Mouse (Mus musculus) forebrain, embryonic 11.5 days (tissue): ENCODE data around the gene Ccdc30. TPM values are rescaled to one million over a fixed set of nuclear protein-coding genes. Genes with fewer than 3 reads are reported as not detected.
"Not testable (repeated sequence)": the region's sequence is repeated elsewhere in the genome, so short reads cannot be mapped to it uniquely, and the experiment has no call there.

ENCODE experiments used
- ATAC-seq: fragments of 200-750 bp; cut with Nextera tagmentation; replicated peaks from 2 replicates; pipeline ENCODE4 v1.8.0; 2017; ENCODE audit warnings: moderate TSS enrichment; ENCODE audit not compliant: low FRiP score
- DNase-seq: peaks from one replicate; pipeline ENCODE4 v3.0.0-alpha.2; 2017; ENCODE audit warnings: low spot score
- H3K27ac ChIP-seq: fragments of 300-500 bp; sonication (generic); 2 replicates; pipeline ENCODE4 v1.5.1; 2014; ENCODE audit warnings: low read depth, low read length
- H3K27me3 ChIP-seq: fragments of 300-500 bp; sonication (generic); 2 replicates; pipeline ENCODE4 v1.6.1; 2014; ENCODE audit warnings: mild to moderate bottlenecking, low read length, mixed read lengths; ENCODE audit not compliant: control insufficient read depth, insufficient read depth
- H3K36me3 ChIP-seq: fragments of 300-500 bp; sonication (generic); 2 replicates; pipeline ENCODE4 v1.6.1; 2014; ENCODE audit warnings: mild to moderate bottlenecking, low read length, moderate library complexity, mixed read lengths; ENCODE audit not compliant: control insufficient read depth, insufficient read depth
- H3K4me1 ChIP-seq: fragments of 300-500 bp; sonication (generic); replicated peaks from 2 replicates; pipeline ENCODE4 v1.6.1; 2014; ENCODE audit warnings: low read length, mixed read lengths; ENCODE audit not compliant: control insufficient read depth, insufficient read depth
- H3K4me2 ChIP-seq: fragments of 300-500 bp; sonication (generic); 2 replicates; pipeline ENCODE4 v1.6.1; 2014; ENCODE audit warnings: low read depth, mild to moderate bottlenecking, low read length, moderate library complexity, mixed read lengths; ENCODE audit not compliant: severe bottlenecking
- H3K4me3 ChIP-seq: fragments of 300-500 bp; sonication (generic); 2 replicates; pipeline ENCODE4 v1.5.1; 2014; ENCODE audit warnings: low read depth, low read length
- H3K9ac ChIP-seq: fragments of 300-500 bp; sonication (generic); 2 replicates; pipeline ENCODE4 v1.6.1; 2014; ENCODE audit warnings: low read length
- H3K9me3 ChIP-seq: fragments of 300-500 bp; sonication (generic); 2 replicates; pipeline ENCODE4 v1.6.1; 2016; ENCODE audit warnings: low read length, mixed read lengths; ENCODE audit not compliant: control insufficient read depth
- WGBS: fragments of 180-500 bp; shearing (Covaris S2); extraction: QIAGEN DNeasy Blood & Tissue Kit; methylation state at CpG from one replicate; pipeline ENCODE4 v1.1.7; 2014; 5-methylcytosine and 5-hydroxymethylcytosine counted together
- polyA plus RNA-seq: library from polyadenylated mRNA; unstranded; fragments of >200 nt; fragmentation: Nextera tagmentation; extraction: Ambion mirVana; gene quantifications from 2 replicates; pipeline ENCODE4 v1.2.1, GENCODE M21; 2014

The Ccdc30 gene
- polyA plus RNA-seq, 1 experiment from 2014 or later, result 10.2 TPM

DNA sequence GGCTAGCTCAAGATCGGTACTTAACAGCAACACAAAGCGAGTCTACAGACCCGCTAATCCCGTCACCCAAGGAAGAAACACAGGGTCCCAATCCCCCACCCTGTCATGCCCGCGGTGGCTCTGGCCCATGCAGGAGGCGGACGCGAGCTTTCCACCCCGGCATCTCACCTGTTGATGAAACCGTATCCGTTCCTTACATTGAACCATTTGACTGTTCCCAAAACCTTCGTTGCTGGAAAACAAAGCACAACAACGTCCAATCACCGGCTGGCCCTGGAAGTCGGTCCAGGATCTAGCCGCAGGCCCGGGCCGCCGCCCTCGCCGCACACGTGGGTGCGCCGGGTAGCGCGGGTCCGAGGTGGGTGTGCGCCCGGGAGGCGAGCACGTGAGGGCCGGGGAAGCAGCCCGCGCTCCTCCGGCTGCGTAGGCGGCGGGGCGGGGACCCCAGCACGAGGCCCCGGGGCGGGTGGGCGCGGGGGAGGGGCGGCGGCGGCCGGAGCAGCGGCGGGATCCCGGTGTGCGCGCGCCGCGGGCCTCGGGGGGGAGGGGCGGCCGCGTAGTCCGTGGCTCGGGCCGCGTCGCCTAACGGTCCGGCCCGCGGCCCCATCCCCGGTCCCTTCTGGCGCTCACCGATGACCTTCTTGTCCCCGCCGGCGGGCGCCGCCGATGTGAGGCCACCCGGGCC is 121.6 kb downstream of the Ccdc30 start:
- peak; percentile 78 for DNase-seq
- Histone ChIP-seq H3K4me2 (peak overlapping the region; percentile 61), H3K4me3 (peak overlapping the region; percentile 99), H3K27ac (peak overlapping the region; percentile 78), H3K27me3 (no peaks in the 10 kb centered on the region), H3K9ac (peak overlapping the region; percentile 95), H3K9me3 (no peaks in the 10 kb centered on the region), H3K36me3 (no peaks in the 10 kb centered on the region), H3K4me1 (no peaks in the 10 kb centered on the region; the same call in 1 of the 2 replicates)
- under 1% methylated on average over 59 of the region's 80 CpGs for WGBS
- ATAC-seq, result peak; percentile 42

GRCm38 (mm10) chr4:119292771-119293573 is 122.3 kb downstream of the Ccdc30 start:
- no peaks in the 10 kb centered on the region; the same call in 1 of the 2 replicates for H3K4me1 ChIP-seq
- ATAC-seq (no peak), DNase-seq (peak; percentile 71)
- H3K4me3 ChIP-seq, result peak overlapping the region; percentile 99
- peak overlapping the region; percentile 95 for H3K9ac ChIP-seq
- no peaks in the 10 kb centered on the region for H3K36me3 ChIP-seq
- H3K27me3 ChIP-seq, result no peaks in the 10 kb centered on the region
- peak overlapping the region; percentile 78; the same call in 1 of the 2 replicates for H3K27ac ChIP-seq
- peak overlapping the region; percentile 61 for H3K4me2 ChIP-seq
- no peaks in the 10 kb centered on the region for H3K9me3 ChIP-seq
- WGBS, result 2% methylated on average over 24 of the region's 24 CpGs

- no peak overlapping the region for H3K9ac ChIP-seq
- no peaks in the 10 kb centered on the region for H3K27me3 ChIP-seq
- H3K27ac ChIP-seq, result no peak overlapping the region
- peak overlapping the region; percentile 61 for H3K4me2 ChIP-seq
- H3K4me3 ChIP-seq, result peak overlapping the region; percentile 99
- no peaks in the 10 kb centered on the region for H3K9me3 ChIP-seq
- no peak for DNase-seq
- no peak for ATAC-seq
- H3K4me1 ChIP-seq, result no peaks in the 10 kb centered on the region; the same call in 1 of the 2 replicates
- H3K36me3 ChIP-seq, result no peaks in the 10 kb centered on the region
- WGBS, result 85% methylated on average over 1 of the region's 1 CpGs
Observed at GRCm38 (mm10) chr4:119291921-119292320, 123.4 kb downstream of the Ccdc30 start.

DNA sequence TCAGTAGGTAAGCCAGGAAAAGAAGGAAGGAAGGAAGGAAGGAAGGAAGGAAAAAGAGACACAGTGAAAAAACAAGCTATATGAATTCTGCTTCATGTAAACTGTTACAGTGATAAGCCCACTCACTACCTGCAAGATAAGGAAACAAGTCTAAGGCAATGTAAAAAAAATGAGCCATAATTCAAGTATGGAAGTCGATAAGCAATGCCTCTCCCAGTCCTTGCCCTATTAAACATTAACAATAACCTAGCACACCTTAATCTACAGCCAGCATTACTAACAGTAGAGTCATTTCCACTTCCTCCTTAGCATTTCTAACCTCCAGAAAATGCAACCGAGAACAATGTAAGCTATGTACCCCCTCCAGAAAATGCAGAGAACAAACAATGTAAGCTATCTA is 130.0 kb downstream of the Ccdc30 start:
- Histone ChIP-seq H3K9ac (no peak overlapping the region), H3K27ac (no peak overlapping the region), H3K36me3 (peaks cover 7% of the 10 kb centered on the region; the same call in 1 of the 2 replicates), H3K27me3 (no peaks in the 10 kb centered on the region), H3K4me3 (no peak overlapping the region), H3K4me2 (no peak overlapping the region), H3K9me3 (no peaks in the 10 kb centered on the region), H3K4me1 (no peaks in the 10 kb centered on the region)
- WGBS, result 88% methylated on average over 2 of the region's 2 CpGs
- DNase-seq, result no peak
- no peak for ATAC-seq

- Histone ChIP-seq H3K27me3 (no peaks in the 10 kb centered on the region), H3K27ac (no peak overlapping the region), H3K4me3 (no peak overlapping the region), H3K9ac (no peak overlapping the region), H3K36me3 (peaks cover 11% of the 10 kb centered on the region), H3K9me3 (no peaks in the 10 kb centered on the region), H3K4me2 (no peak overlapping the region), H3K4me1 (no peaks in the 10 kb centered on the region)
- ATAC-seq, result no peak
- WGBS, result 91% methylated on average over 1 of the region's 1 CpGs
- no peak for DNase-seq
Observed at GRCm38 (mm10) chr4:119284861-119285260, 130.5 kb downstream of the Ccdc30 start.

- H3K9me3 ChIP-seq, H3K4me3 ChIP-seq, H3K27ac ChIP-seq, ATAC-seq, H3K27me3 ChIP-seq, H3K4me2 ChIP-seq, H3K4me1 ChIP-seq, H3K9ac ChIP-seq: not testable (repeated sequence)
- 90% methylated on average over 15 of the region's 15 CpGs for WGBS
- peak; percentile 45 for DNase-seq
- H3K36me3 ChIP-seq, result peaks cover 19% of the 10 kb centered on the region
Observed at GRCm38 (mm10) chr4:119278784-119279183, 136.5 kb downstream of the Ccdc30 start.

DNA sequence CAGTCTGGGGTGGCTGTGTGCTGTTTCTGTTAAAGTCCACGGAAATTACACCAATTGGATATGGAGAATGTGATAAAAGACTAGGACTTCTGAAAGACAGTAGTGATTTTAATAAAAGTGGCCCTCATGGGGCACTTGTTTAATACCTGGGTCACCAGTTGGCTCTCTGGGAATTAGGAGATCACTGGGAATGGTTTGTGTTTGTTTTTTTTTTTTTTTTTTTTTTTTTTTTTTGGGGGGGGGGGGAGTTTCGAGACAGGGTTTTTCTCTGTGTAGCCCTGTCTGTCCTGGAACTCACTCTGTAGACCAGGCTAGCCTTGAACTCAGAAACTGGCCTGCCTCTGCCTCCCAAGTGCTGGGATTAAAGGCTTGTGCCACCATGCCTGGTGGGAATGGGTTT is 139.6 kb downstream of the Ccdc30 start:
- Histone ChIP-seq H3K9ac (no peak overlapping the region), H3K9me3 (no peaks in the 10 kb centered on the region), H3K27ac (no peak overlapping the region), H3K27me3 (no peaks in the 10 kb centered on the region), H3K4me1 (no peaks in the 10 kb centered on the region), H3K4me3 (no peak overlapping the region), H3K36me3 (peaks cover 24% of the 10 kb centered on the region), H3K4me2 (no peak overlapping the region)
- DNase-seq (peak; percentile 20), ATAC-seq (no peak)
- 90% methylated on average over 2 of the region's 2 CpGs for WGBS

- Histone ChIP-seq H3K27ac (no peak overlapping the region), H3K27me3 (no peaks in the 10 kb centered on the region), H3K4me3 (no peak overlapping the region), H3K9me3 (no peaks in the 10 kb centered on the region), H3K4me2 (no peak overlapping the region), H3K9ac (no peak overlapping the region), H3K36me3 (peaks cover 22% of the 10 kb centered on the region), H3K4me1 (no peaks in the 10 kb centered on the region)
- DNase-seq (peak; percentile 44), ATAC-seq (no peak)
- WGBS, result 85% methylated on average over 2 of the region's 2 CpGs
Observed at GRCm38 (mm10) chr4:119275226-119275625, 140.1 kb downstream of the Ccdc30 start.
